Mouse (Mus musculus): Measurements from ENCODE around the gene Clrn3.

GRCm38 (mm10) chr7:135470319-135470718 lies 58.1 kb downstream of the Clrn3 start:
- TF ChIP-seq POLR2A (IDR thresholded peaks at IDR 0.05; ENCODE audit: insufficient read depth, low read depth, low read length) (no peak), CTCF (IDR thresholded peaks at IDR 0.05; ENCODE audit: insufficient read depth, low read depth, low read length) (no peak)
